Mouse (Mus musculus) T-cell, adult 66 days (primary cell): ENCODE results near the gene Zfp830. TPM values are rescaled to one million over a fixed set of nuclear protein-coding genes. Genes with fewer than 3 reads are reported as not detected.

Experiments used
- total RNA-seq, 2 experiments: library from RNA; stranded (reverse); gene quantifications; 3 replicates in 1 of 2; 4 replicates in 1 of 2; pipeline ENCODE4 v1.2.4; 2023

Gene Zfp830
- 10 to 100 TPM; 42.7 to 45.4 TPM for total RNA-seq

DNA sequence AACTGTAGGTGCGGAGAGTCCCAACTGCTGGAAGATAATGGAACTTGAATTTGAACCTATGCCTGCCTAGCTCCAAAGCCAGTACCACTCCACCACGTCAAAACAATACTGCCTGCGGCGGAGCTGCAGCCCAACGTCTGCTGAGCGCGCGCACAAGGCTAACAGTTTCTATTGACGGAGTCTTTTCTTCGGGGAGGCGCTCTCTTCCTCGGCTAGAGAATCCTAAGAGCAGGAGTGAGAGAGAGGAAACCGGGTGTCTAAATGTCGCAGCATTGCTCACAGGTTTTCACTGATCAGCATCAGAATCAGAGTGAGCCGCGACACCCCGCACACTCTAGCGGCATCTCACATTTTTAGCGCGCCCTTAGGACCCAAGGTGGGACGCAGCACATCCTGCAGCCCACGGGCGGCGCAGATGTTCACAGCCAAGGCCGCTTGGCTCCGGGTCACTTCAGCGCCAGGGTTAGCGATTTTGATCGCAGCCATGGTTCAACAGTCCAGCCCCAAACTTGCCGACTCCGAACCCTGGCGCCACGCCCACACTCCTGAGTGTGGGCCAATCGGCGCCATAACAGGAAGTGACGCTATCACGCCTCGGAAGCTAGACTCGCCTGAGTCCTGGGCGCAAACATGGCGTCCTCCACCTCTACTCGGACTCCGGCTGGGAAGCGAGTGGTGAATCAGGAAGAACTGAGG lies at the start of gene Zfp830, which contains the start of gene Cct6b:
Zfp830 (plus strand) TSS at position 604 of the 696 bp plus-strand sequence.
Cct6b (minus strand) TSS at position 580 of the 696 bp plus-strand sequence.

DNA sequence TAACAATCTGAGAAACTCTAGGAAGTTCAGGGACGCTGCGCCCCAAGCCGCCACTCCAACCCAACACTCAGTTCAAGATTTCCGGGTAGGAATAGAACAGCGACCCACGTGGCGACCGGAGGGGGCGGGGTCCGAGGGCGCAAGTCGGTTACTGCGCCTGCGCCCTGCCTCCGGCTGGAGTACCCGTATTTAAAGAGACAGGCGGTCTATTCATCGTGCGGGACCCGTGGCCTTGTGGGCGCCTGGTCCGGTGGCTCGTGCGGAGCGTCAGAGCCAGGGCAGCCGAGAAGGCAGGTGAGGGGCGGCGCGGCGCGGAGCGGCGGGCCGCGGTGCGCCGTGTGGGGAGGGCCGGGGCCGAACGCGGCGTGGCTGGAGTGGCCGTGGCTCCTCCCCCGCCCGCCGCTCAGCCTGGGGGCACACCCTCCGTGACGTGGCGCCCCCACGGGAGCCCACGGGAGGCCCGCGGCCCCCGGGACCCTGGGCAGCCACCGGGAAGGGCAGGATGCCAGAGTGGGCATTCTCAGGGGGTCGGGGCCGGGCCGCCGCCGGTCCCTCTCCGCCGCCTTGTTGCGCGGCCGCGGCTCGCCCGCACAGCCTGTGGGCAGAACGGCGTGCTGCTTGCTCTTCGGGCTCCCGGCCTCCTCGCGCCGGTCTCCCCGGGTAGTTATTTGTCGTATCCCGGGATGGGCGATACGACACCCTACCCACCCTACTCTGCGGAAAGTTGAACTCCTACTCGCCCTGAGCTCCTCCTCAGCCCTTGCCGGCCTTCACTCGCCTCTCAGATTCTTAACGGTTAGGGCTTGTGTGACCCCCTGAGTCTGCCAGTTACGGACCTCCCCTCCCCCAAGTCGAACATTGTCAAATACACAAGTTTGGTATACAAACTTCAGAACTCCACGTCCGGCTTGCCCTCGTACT lies 17.1 kb downstream of the Zfp830 start, which contains the start of gene Lig3:
Lig3 (plus strand) TSS at position 126 of the 921 bp plus-strand sequence.

Other genes with a start within 250 kb of the Zfp830 start
- gene Cct6b, start within 50 bp of the Zfp830 start, total RNA-seq: under 1 TPM; 0.50 to 0.67 TPM
- 10 to 100 TPM; 40.2 to 40.4 TPM for gene Lig3, start 16.8 kb downstream of the Zfp830 start, total RNA-seq
- 10 to 100 TPM; 17.9 to 22.8 TPM for gene Rffl, start 106.9 kb downstream of the Zfp830 start, total RNA-seq
- gene Rad51d, start 126.3 kb downstream of the Zfp830 start, total RNA-seq: 10 to 100 TPM; 15.5 to 23.2 TPM
- gene Fndc8, start 127.8 kb downstream of the Zfp830 start, total RNA-seq: not detected
- gene Nle1, start 144.1 kb downstream of the Zfp830 start, total RNA-seq: 100 to 1,000 TPM in 1 of 2 experiments, 10 to 100 TPM in 1; 93.7 to 101 TPM
- not detected for gene Unc45b, start 146.2 kb downstream of the Zfp830 start, total RNA-seq
- 10 to 100 TPM; 58.9 to 70.8 TPM for gene Slfn5, start 187.0 kb downstream of the Zfp830 start, total RNA-seq
- 10 to 100 TPM; 22.4 to 23.2 TPM for gene Slfn9, start 227.5 kb downstream of the Zfp830 start, total RNA-seq